Mouse (Mus musculus) kidney, adult 2 months (tissue): ENCODE measurements around the gene Als2cr12.

Experiments used
- CTCF ChIP-seq: fragments of 200-500 bp; conservative IDR thresholded peaks from 2 replicates; pipeline ENCODE4 v1.5.1; 2011; ENCODE audit warnings: low read depth, mild to moderate bottlenecking, control low read depth, low read length, moderate library complexity, mixed read lengths; ENCODE audit not compliant: insufficient read depth, insufficient read length
- POLR2A ChIP-seq: fragments of 200-500 bp; IDR thresholded peaks from one replicate; pipeline ENCODE4 v1.6.1; 2011; ENCODE audit warnings: low read depth, low read length, control low read depth

DNA sequence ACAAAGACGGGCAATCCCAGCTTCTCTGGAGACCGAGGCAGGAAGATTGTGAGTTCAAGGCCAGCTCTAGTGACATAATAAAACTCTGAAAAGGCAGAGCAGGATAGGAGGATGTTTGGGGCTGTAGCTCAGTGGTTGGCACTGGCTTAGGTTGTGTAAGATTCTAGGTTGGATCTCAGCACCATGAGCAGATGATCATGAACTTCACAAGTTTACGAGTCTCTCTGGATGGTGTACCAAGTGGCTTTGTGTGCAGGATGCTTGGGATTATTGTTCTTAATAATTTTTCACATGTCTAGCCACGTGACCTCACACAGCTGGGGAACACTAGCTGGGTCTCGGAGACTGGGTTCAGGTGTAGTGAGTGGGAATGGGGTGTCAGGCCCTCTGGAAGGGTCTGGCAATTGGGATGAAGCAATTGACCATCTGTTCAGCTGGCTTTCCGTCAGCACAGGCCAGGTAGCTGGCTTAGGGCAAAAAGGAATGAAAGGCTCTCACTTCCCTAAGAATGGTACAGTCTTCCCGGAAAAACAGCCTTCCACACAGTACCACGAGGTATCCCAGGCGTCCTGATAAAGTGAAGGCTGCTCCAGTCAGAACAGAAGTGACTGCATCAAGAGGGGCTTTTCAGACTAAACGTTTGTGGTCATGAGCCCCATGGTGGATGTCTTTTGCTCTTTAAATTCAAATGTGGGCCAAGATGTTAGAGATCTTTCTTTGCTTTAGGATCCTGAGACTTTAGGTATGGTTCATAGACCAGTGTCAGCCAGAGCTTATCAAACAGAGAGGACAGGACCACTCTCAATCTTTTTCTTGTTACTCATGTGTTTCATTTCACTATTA lies 32.2 kb upstream of the Als2cr12 start:
- no peak for TF ChIP-seq POLR2A
- no peak for TF ChIP-seq CTCF
